Mouse (Mus musculus): ENCODE measurements at regions not wholly inside any gene's neighbourhood (a gene's known extent, or its start where the extent isn't known, plus 50 kb on each side); places are given as distances from the start of the nearest gene placed in this dataset.
"Not testable (repeated sequence)": the region's sequence is repeated elsewhere in the genome, so short reads cannot be mapped to it uniquely, and the experiment has no call there.

- Histone ChIP-seq H3K4me3 (ENCODE audit: low read depth, low read length) (no peak overlapping the region), H3K36me3 (ENCODE audit: control insufficient read depth, insufficient read depth, low read length) (no peaks in the 10 kb centered on the region), H3K4me1 (ENCODE audit: control insufficient read depth, insufficient read depth, insufficient read length, low read length) (peaks cover 6% of the 10 kb centered on the region; the same call in 1 of the 2 replicates), H3K27ac (ENCODE audit: insufficient read depth, low read depth, low read length) (peak overlapping the region; percentile 75), H3K27me3 (ENCODE audit: control insufficient read depth, insufficient read depth, low read length) (no peaks in the 10 kb centered on the region)
- WGBS = 40% methylated on average over 2 of the region's 2 CpGs
- TF ChIP-seq POLR2A (IDR thresholded peaks at IDR 0.05; ENCODE audit: low read depth, low read length) = no peak
- TF ChIP-seq CTCF (IDR thresholded peaks at IDR 0.05; ENCODE audit: extremely low read depth, insufficient read length, insufficient replicate concordance, low read depth, low read length) = no peak
These were observed 91.3 kb downstream of the Dusp6 start for GRCm38 (mm10) chr10:99354352-99354751.

GRCm38 (mm10) chr10:99355303-99355702 is 92.3 kb downstream of the Dusp6 start:
- TF ChIP-seq POLR2A (IDR thresholded peaks at IDR 0.05; ENCODE audit: low read depth, low read length) = no peak
- TF ChIP-seq CTCF (IDR thresholded peaks at IDR 0.05; ENCODE audit: extremely low read depth, insufficient read length, insufficient replicate concordance, low read depth, low read length) = no peak
- Histone ChIP-seq H3K27ac (ENCODE audit: insufficient read depth, low read depth, low read length) (no peak overlapping the region), H3K27me3 (ENCODE audit: control insufficient read depth, insufficient read depth, low read length) (no peaks in the 10 kb centered on the region), H3K4me3 (ENCODE audit: low read depth, low read length) (no peak overlapping the region), H3K4me1 (ENCODE audit: control insufficient read depth, insufficient read depth, insufficient read length, low read length) (peaks cover 6% of the 10 kb centered on the region; the same call in 1 of the 2 replicates), H3K36me3 (ENCODE audit: control insufficient read depth, insufficient read depth, low read length) (no peaks in the 10 kb centered on the region)
- 92% methylated on average over 4 of the region's 4 CpGs for WGBS

- TF ChIP-seq POLR2A (IDR thresholded peaks at IDR 0.05; ENCODE audit: low read depth, low read length) = no peak
- TF ChIP-seq CTCF (IDR thresholded peaks at IDR 0.05; ENCODE audit: extremely low read depth, insufficient read length, insufficient replicate concordance, low read depth, low read length) = no peak
- Histone ChIP-seq H3K27me3 (ENCODE audit: control insufficient read depth, insufficient read depth, low read length) (no peaks in the 10 kb centered on the region), H3K27ac (ENCODE audit: insufficient read depth, low read depth, low read length) (no peak overlapping the region), H3K36me3 (ENCODE audit: control insufficient read depth, insufficient read depth, low read length) (no peaks in the 10 kb centered on the region), H3K4me1 (ENCODE audit: control insufficient read depth, insufficient read depth, insufficient read length, low read length) (peaks cover 6% of the 10 kb centered on the region; the same call in 1 of the 2 replicates), H3K4me3 (ENCODE audit: low read depth, low read length) (no peak overlapping the region)
- WGBS = 88% methylated on average over 5 of the region's 5 CpGs
These were observed 93.2 kb downstream of the Dusp6 start for GRCm38 (mm10) chr10:99356221-99356620.

GRCm38 (mm10) chr10:99356883-99357282 is 93.9 kb downstream of the Dusp6 start:
- WGBS = 56% methylated on average over 3 of the region's 3 CpGs

GRCm38 (mm10) chr10:99357347-99357746 is 94.3 kb downstream of the Dusp6 start:
- no peak overlapping the region for H3K27ac ChIP-seq (ENCODE audit: insufficient read depth, low read depth, low read length)
- H3K36me3 ChIP-seq (ENCODE audit: control insufficient read depth, insufficient read depth, low read length) = no peaks in the 10 kb centered on the region
- H3K4me1 ChIP-seq (ENCODE audit: control insufficient read depth, insufficient read depth, insufficient read length, low read length) = peaks cover 6% of the 10 kb centered on the region; the same call in 1 of the 2 replicates
- TF ChIP-seq CTCF (IDR thresholded peaks at IDR 0.05; ENCODE audit: extremely low read depth, insufficient read length, insufficient replicate concordance, low read depth, low read length) (no peak), POLR2A (IDR thresholded peaks at IDR 0.05; ENCODE audit: low read depth, low read length) (no peak)
- H3K27me3 ChIP-seq (ENCODE audit: control insufficient read depth, insufficient read depth, low read length) = no peaks in the 10 kb centered on the region
- no peak overlapping the region for H3K4me3 ChIP-seq (ENCODE audit: low read depth, low read length)
- WGBS = 48% methylated on average over 4 of the region's 4 CpGs

More at GRCm38 (mm10) chr10:99356883-99357282, 93.9 kb downstream of the Dusp6 start:
- Histone ChIP-seq H3K27me3 (ENCODE audit: control insufficient read depth, insufficient read depth, low read length) (no peaks in the 10 kb centered on the region), H3K4me3 (ENCODE audit: low read depth, low read length) (no peak overlapping the region), H3K36me3 (ENCODE audit: control insufficient read depth, insufficient read depth, low read length) (no peaks in the 10 kb centered on the region), H3K4me1 (ENCODE audit: control insufficient read depth, insufficient read depth, insufficient read length, low read length) (peaks cover 6% of the 10 kb centered on the region; the same call in 1 of the 2 replicates), H3K27ac (ENCODE audit: insufficient read depth, low read depth, low read length) (no peak overlapping the region)
- TF ChIP-seq CTCF (IDR thresholded peaks at IDR 0.05; ENCODE audit: extremely low read depth, insufficient read length, insufficient replicate concordance, low read depth, low read length) = no peak
- TF ChIP-seq POLR2A (IDR thresholded peaks at IDR 0.05; ENCODE audit: low read depth, low read length) = no peak

GRCm38 (mm10) chr10:99358256-99358655 is 95.2 kb downstream of the Dusp6 start:
- Histone ChIP-seq H3K36me3 (ENCODE audit: control insufficient read depth, insufficient read depth, low read length) (no peaks in the 10 kb centered on the region), H3K4me1 (ENCODE audit: control insufficient read depth, insufficient read depth, insufficient read length, low read length) (peaks cover 6% of the 10 kb centered on the region; the same call in 1 of the 2 replicates), H3K27ac (ENCODE audit: insufficient read depth, low read depth, low read length) (no peak overlapping the region), H3K27me3 (ENCODE audit: control insufficient read depth, insufficient read depth, low read length) (no peaks in the 10 kb centered on the region), H3K4me3 (ENCODE audit: low read depth, low read length) (no peak overlapping the region)
- TF ChIP-seq CTCF (IDR thresholded peaks at IDR 0.05; ENCODE audit: extremely low read depth, insufficient read length, insufficient replicate concordance, low read depth, low read length) (no peak), POLR2A (IDR thresholded peaks at IDR 0.05; ENCODE audit: low read depth, low read length) (no peak)
- WGBS = 91% methylated on average over 1 of the region's 1 CpGs

- no peak overlapping the region for H3K27ac ChIP-seq (ENCODE audit: insufficient read depth, low read depth, low read length)
- no peak for TF ChIP-seq CTCF (IDR thresholded peaks at IDR 0.05; ENCODE audit: extremely low read depth, insufficient read length, insufficient replicate concordance, low read depth, low read length)
- TF ChIP-seq POLR2A (IDR thresholded peaks at IDR 0.05; ENCODE audit: low read depth, low read length) = no peak
- H3K36me3 ChIP-seq (ENCODE audit: control insufficient read depth, insufficient read depth, low read length) = no peaks in the 10 kb centered on the region
- 86% methylated on average over 2 of the region's 2 CpGs for WGBS
- no peaks in the 10 kb centered on the region for H3K27me3 ChIP-seq (ENCODE audit: control insufficient read depth, insufficient read depth, low read length)
- no peak overlapping the region for H3K4me3 ChIP-seq (ENCODE audit: low read depth, low read length)
- peaks cover 3% of the 10 kb centered on the region; the same call in 1 of the 2 replicates for H3K4me1 ChIP-seq (ENCODE audit: control insufficient read depth, insufficient read depth, insufficient read length, low read length)
These were observed 96.4 kb downstream of the Dusp6 start for GRCm38 (mm10) chr10:99359439-99359866.

GRCm38 (mm10) chr10:99360601-99361000 is 97.6 kb downstream of the Dusp6 start:
- 65% methylated on average over 10 of the region's 10 CpGs for WGBS

More at GRCm38 (mm10) chr10:99360601-99361000, 97.6 kb downstream of the Dusp6 start:
- not testable (repeated sequence) for H3K4me1 ChIP-seq (ENCODE audit: control insufficient read depth, insufficient read depth, insufficient read length, low read length); H3K4me3 ChIP-seq (ENCODE audit: low read depth, low read length); H3K36me3 ChIP-seq (ENCODE audit: control insufficient read depth, insufficient read depth, low read length); H3K27me3 ChIP-seq (ENCODE audit: control insufficient read depth, insufficient read depth, low read length); H3K27ac ChIP-seq (ENCODE audit: insufficient read depth, low read depth, low read length)

Data from small intestine, adult 2 months (tissue).